Mouse (Mus musculus): ENCODE data around the gene Tmem247. TPM values are rescaled to one million over a fixed set of nuclear protein-coding genes. Genes with fewer than 3 reads are reported as not detected.

Tmem247 gene
- total and polyA plus RNA-seq, 3 experiments = not detected

DNA sequence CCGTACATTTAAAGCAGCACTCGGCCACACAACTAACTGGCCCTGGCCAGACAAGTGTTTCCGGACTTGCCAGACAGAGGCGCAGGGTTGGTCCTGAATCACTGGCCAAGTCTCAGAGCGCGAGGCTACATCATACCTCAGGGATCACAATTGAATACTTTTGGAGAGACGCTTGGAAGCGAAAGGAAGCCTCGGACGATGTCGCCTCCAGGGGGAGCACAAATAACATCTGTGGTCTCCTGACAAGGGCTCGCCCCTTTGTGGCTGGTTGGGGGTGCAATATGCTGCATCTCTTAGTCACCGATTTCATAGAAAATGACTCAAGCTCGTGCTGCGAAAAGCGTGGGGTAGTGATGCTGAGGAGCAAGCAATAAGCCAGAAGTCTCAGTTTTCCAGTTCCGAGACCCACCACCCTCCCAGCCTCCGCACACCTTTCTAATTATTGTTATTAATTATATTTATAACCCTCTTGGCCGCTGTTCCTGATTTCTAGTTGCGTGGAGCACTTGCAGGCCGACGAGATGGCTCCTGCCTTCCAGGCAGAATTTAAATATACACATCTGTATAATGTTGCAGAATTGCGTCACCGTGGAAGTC is 45.2 kb downstream of the Tmem247 start (continued):
- peak; percentile 53 for TF ChIP-seq RAD21 (IDR thresholded peaks at IDR 0.05; ENCODE audit: low read depth, low read length)
- TF ChIP-seq ZC3H11A (IDR thresholded peaks at IDR 0.05; ENCODE audit: low read depth, low read length) = no peak; the same call in 1 of the 2 replicates
- TF ChIP-seq JUND (IDR thresholded peaks at IDR 0.05; ENCODE audit: low read depth, low read length) = no peak

- peaks cover 0 to 3% of the 10 kb centered on the region in 2 experiments; a peak in 2 of 4 replicates for H3K36me3 ChIP-seq (ENCODE audit: control insufficient read depth in 1 of 2, insufficient read depth in 2 of 2, low read length in 2 of 2)
- H3K79me2 ChIP-seq (ENCODE audit: control insufficient read depth, insufficient read depth, low read length, poor library complexity) = peaks cover 4% of the 10 kb centered on the region; the same call in 1 of the 2 replicates
- DNase-seq (ENCODE audit: low read depth, low spot score) = peak; percentile 81
- peak within 1 kb of the TSS; percentile 87 to 92 for H3K4me3 ChIP-seq (ENCODE audit: control insufficient read depth in 1 of 2, insufficient read depth in 1 of 2, low read depth in 2 of 2, low read length in 2 of 2)
- H3K9me3 ChIP-seq (replicated peaks; ENCODE audit: insufficient read depth, low read length) = no peaks in the 10 kb centered on the region
- TF ChIP-seq UBTF (IDR thresholded peaks at IDR 0.05; ENCODE audit: borderline replicate concordance, insufficient read depth, low read depth, low read length) = 0 out of 2 replicates have a peak, but pooled peaks have one; percentile 56
- no peak for TF ChIP-seq TBP (IDR thresholded peaks at IDR 0.05; ENCODE audit: low read depth, low read length)
- TF ChIP-seq KAT2A (conservative IDR thresholded peaks at IDR 0.05; ENCODE audit: low read depth, low read length) = no peak
- TF ChIP-seq CHD1 (IDR thresholded peaks at IDR 0.05; ENCODE audit: low read depth, low read length) = no peak
- TF ChIP-seq ELF1 (IDR thresholded peaks at IDR 0.05; ENCODE audit: low read depth, low read length) = peak; percentile 62
- TF ChIP-seq POLR2A (IDR thresholded peaks at IDR 0.05; ENCODE audit: control insufficient read depth in 1 of 2, insufficient read depth in 1 of 2, low read depth in 1 of 2, low read length in 2 of 2, poor library complexity in 1 of 2) = peak; percentile 30 to 62; a peak in 2 of 4 replicates
- TF ChIP-seq CTCF (IDR thresholded peaks at IDR 0.05 in 2 of 3, conservative IDR thresholded peaks at IDR 0.05 in 1 of 3; ENCODE audit: control insufficient read depth in 1 of 3, insufficient read depth in 1 of 3, low read depth in 2 of 3, low read length in 3 of 3, poor library complexity in 1 of 3, severe bottlenecking in 1 of 3) = no peak
- TF ChIP-seq ZC3H11A (IDR thresholded peaks at IDR 0.05; ENCODE audit: low read depth, low read length) = no peak
- TF ChIP-seq HCFC1 (IDR thresholded peaks at IDR 0.05; ENCODE audit: low read depth, low read length) = peak; percentile 58; the same call in 1 of the 2 replicates
- peak; percentile 94 for TF ChIP-seq MAZ (IDR thresholded peaks at IDR 0.05; ENCODE audit: low read depth, low read length)
- 0 out of 2 replicates have a peak, but pooled peaks have one; percentile 42 for TF ChIP-seq POLR2AphosphoS2 (IDR thresholded peaks at IDR 0.05; ENCODE audit: low read length)
- 0 out of 2 replicates have a peak, but pooled peaks have one; percentile 24 for TF ChIP-seq MEF2A (IDR thresholded peaks at IDR 0.05; ENCODE audit: extremely low read depth, insufficient replicate concordance, low read depth, low read length, poor library complexity, severe bottlenecking)
- TF ChIP-seq SIN3A (IDR thresholded peaks at IDR 0.05; ENCODE audit: low read length) = no peak
- TF ChIP-seq ETS1 (IDR thresholded peaks at IDR 0.05; ENCODE audit: low read depth, low read length) = peak; percentile 21; the same call in 1 of the 2 replicates
- peak; percentile 53 for TF ChIP-seq NELFE (IDR thresholded peaks at IDR 0.05; ENCODE audit: low read depth, low read length)
- no peak; the same call in none of the 2 replicates for TF ChIP-seq TCF12 (IDR thresholded peaks at IDR 0.05; ENCODE audit: low read depth, low read length)
- TF ChIP-seq GABPA (IDR thresholded peaks at IDR 0.05; ENCODE audit: low read depth, low read length) = no peak
- TF ChIP-seq ZNF384 (IDR thresholded peaks at IDR 0.05; ENCODE audit: low read depth, low read length) = no peak
- peak; percentile 59; the same call in 1 of the 2 replicates for TF ChIP-seq ZMIZ1 (IDR thresholded peaks at IDR 0.05; ENCODE audit: low read depth, low read length)
- H3K9ac ChIP-seq (ENCODE audit: control insufficient read depth, low read depth, low read length, poor library complexity, severe bottlenecking) = peak within 1 kb of the TSS; percentile 89
- H3K27me3 ChIP-seq (ENCODE audit: control insufficient read depth in 1 of 2, insufficient read depth in 2 of 2, low read length in 2 of 2) = no peaks in the 10 kb centered on the region
- peak within 1 kb of the TSS; percentile 68 for H3K27ac ChIP-seq (ENCODE audit: control insufficient read depth, low read depth, low read length)
- H3K4me1 ChIP-seq (ENCODE audit: control insufficient read depth in 1 of 2, insufficient read depth in 2 of 2, low read length in 2 of 2) = peaks cover 3 to 12% of the 10 kb centered on the region in 2 experiments; a peak in 2 of 4 replicates
These were observed 45.9 kb downstream of the Tmem247 start, which contains the start of gene Rhoq for GRCm38 (mm10) chr17:86962894-86963585. Gene Rhoq (plus strand): TSS chr17:86963082.

Data from MEL (cell line).